Mouse (Mus musculus) liver, embryonic 13.5 days (tissue): ENCODE results near the gene Pcdh15. TPM values are rescaled to one million over a fixed set of nuclear protein-coding genes. Genes with fewer than 3 reads are reported as not detected.

Experiments used
- ATAC-seq: fragments of 200-750 bp; cut with Nextera tagmentation; 2 replicates; pipeline ENCODE4 v1.8.0; 2017; ENCODE audit warnings: low read depth, mild to moderate bottlenecking, moderate number of reproducible peaks, moderate library complexity
- DNase-seq: peaks from one replicate; pipeline ENCODE4 v3.0.0; 2022
- H3K27ac ChIP-seq: fragments of 300-500 bp; sonication (generic); 2 replicates; pipeline ENCODE4 v1.5.1; 2015; ENCODE audit warnings: moderate library complexity, mild to moderate bottlenecking, inconsistent platforms
- H3K27me3 ChIP-seq: fragments of 300-500 bp; sonication (generic); 2 replicates; pipeline ENCODE4 v1.6.1; 2015; ENCODE audit warnings: mild to moderate bottlenecking, inconsistent platforms
- H3K36me3 ChIP-seq: fragments of 300-500 bp; sonication (generic); 2 replicates; pipeline ENCODE4 v1.6.1; 2015; ENCODE audit warnings: mild to moderate bottlenecking, inconsistent platforms
- H3K4me1 ChIP-seq: fragments of 300-500 bp; sonication (generic); replicated peaks from 2 replicates; pipeline ENCODE4 v1.6.1; 2015; ENCODE audit warnings: inconsistent platforms
- H3K4me2 ChIP-seq: fragments of 300-500 bp; sonication (generic); 2 replicates; pipeline ENCODE4 v1.6.1; 2015; ENCODE audit warnings: inconsistent platforms, mild to moderate bottlenecking, moderate library complexity
- H3K4me3 ChIP-seq: fragments of 300-500 bp; sonication (generic); replicated peaks from 2 replicates; pipeline ENCODE4 v1.5.1; 2015; ENCODE audit warnings: mild to moderate bottlenecking, inconsistent platforms
- H3K9ac ChIP-seq: fragments of 300-500 bp; sonication (generic); 2 replicates; pipeline ENCODE4 v1.6.1; 2015; ENCODE audit warnings: mild to moderate bottlenecking, inconsistent platforms
- H3K9me3 ChIP-seq: fragments of 300-500 bp; sonication (generic); replicated peaks from 2 replicates; pipeline ENCODE4 v1.6.1; 2016; ENCODE audit warnings: inconsistent platforms
- WGBS: fragments of 180-500 bp; shearing (Covaris S2); methylation state at CpG from one replicate; pipeline ENCODE4 v1.1.7; 2015; ENCODE audit not compliant: insufficient replicate concordance; 5-methylcytosine and 5-hydroxymethylcytosine counted together
- polyA plus RNA-seq: library from polyadenylated mRNA; unstranded; fragments of >200 nt; fragmentation: Nextera tagmentation; extraction: Ambion mirVana; gene quantifications from 2 replicates; pipeline ENCODE4 v1.2.1, GENCODE M21; 2015

The Pcdh15 gene
- polyA plus RNA-seq, 1 experiment from 2014 or later: 0.13 TPM

GRCm38 (mm10) chr10:74625715-74626114 lies 1526.6 kb downstream of the Pcdh15 start:
- no peaks in the 10 kb centered on the region for H3K27me3 ChIP-seq
- H3K9ac ChIP-seq: no peak overlapping the region
- DNase-seq (no peak), ATAC-seq (no peak)
- no peaks in the 10 kb centered on the region for H3K4me1 ChIP-seq
- no peak overlapping the region for H3K27ac ChIP-seq
- no peaks in the 10 kb centered on the region for H3K9me3 ChIP-seq
- WGBS: 52% methylated on average over 4 of the region's 4 CpGs
- H3K4me2 ChIP-seq: no peak overlapping the region
- H3K36me3 ChIP-seq: no peaks in the 10 kb centered on the region
- H3K4me3 ChIP-seq: no peak overlapping the region

- H3K27ac ChIP-seq: no peak overlapping the region
- no peaks in the 10 kb centered on the region for H3K27me3 ChIP-seq
- no peak overlapping the region for H3K9ac ChIP-seq
- H3K4me2 ChIP-seq: no peak overlapping the region
- H3K4me3 ChIP-seq: no peak overlapping the region
- ATAC-seq (no peak), DNase-seq (no peak)
- H3K4me1 ChIP-seq: no peaks in the 10 kb centered on the region
- WGBS: 56% methylated on average over 10 of the region's 10 CpGs
- H3K9me3 ChIP-seq: no peaks in the 10 kb centered on the region
- no peaks in the 10 kb centered on the region for H3K36me3 ChIP-seq
These were observed 1527.5 kb downstream of the Pcdh15 start for GRCm38 (mm10) chr10:74626596-74626995.

DNA sequence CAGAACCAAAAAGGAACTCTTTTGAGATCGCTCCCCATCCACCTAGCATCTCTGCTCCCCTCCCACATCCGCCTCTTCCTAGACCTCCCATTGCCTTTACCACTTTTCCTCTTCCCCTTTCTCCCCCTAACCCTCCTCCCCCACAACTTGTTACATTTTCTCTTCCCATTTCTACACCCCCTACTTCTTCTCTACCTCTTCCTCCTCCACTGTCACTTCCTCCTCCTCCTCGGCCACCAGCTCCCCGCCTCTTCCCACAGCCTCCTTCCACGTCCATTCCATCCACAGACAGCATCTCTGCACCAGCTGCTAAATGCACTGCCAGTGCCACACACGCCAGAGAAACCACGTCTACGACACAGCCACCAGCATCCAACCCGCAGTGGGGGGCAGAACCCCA lies 1532.2 kb downstream of the Pcdh15 start:
- no peak overlapping the region for H3K27ac ChIP-seq
- H3K36me3 ChIP-seq: no peaks in the 10 kb centered on the region
- no peak overlapping the region for H3K4me2 ChIP-seq
- H3K27me3 ChIP-seq: no peaks in the 10 kb centered on the region
- no peak overlapping the region for H3K4me3 ChIP-seq
- ATAC-seq (no peak), DNase-seq (no peak)
- 50% methylated on average over 9 of the region's 9 CpGs for WGBS
- H3K9me3 ChIP-seq: no peaks in the 10 kb centered on the region
- H3K9ac ChIP-seq: no peak overlapping the region
- no peaks in the 10 kb centered on the region for H3K4me1 ChIP-seq

DNA sequence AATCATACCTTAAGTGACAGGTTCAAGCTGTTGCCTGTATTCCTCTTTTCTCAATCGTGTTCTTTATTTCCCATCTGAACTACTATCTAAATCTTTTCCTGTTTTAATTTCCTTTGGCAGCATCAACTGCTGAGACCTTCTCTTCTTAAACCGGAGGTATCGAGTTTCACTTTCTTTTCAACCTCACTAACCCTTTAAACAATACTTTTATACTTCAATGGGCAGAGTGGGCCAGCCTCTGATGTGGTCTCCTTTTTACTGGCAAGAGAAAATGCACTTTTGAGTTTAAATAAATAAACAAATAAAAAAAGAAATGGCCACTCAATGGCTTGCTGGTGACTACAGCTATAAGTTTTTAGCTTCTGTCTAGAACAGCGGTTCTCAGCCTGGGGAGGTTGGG lies 1537.9 kb downstream of the Pcdh15 start:
- Histone ChIP-seq H3K4me3 (no peak overlapping the region), H3K9me3 (no peaks in the 10 kb centered on the region), H3K27ac (no peak overlapping the region), H3K4me2 (no peak overlapping the region), H3K9ac (no peak overlapping the region), H3K36me3 (no peaks in the 10 kb centered on the region), H3K27me3 (no peaks in the 10 kb centered on the region), H3K4me1 (no peaks in the 10 kb centered on the region)
- no peak for DNase-seq
- 54% methylated on average over 4 of the region's 4 CpGs for whole genome bisulfite sequencing
- no peak for ATAC-seq

DNA sequence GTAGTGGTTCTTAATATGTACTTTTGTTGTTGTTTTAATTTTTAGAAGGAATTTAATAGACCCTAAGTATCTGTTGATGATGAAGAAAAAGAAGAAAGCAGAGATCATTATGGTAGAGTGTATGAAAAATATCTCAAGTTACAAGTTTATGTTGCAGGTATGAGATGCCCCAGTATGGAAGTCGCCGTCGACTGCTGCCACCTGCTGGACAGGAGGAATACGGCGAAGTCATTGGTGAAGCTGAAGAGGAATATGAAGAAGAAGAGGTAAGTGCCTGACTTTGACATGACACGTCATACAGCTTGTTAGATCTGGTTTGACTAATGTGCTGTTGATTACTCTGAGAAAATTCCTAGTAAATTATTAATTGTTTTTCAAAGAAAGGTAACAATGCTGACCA lies 1543.0 kb downstream of the Pcdh15 start:
- H3K9ac ChIP-seq: no peak overlapping the region
- ATAC-seq (no peak), DNase-seq (no peak)
- no peaks in the 10 kb centered on the region for H3K27me3 ChIP-seq
- 44% methylated on average over 6 of the region's 6 CpGs for WGBS
- no peaks in the 10 kb centered on the region for H3K36me3 ChIP-seq
- no peak overlapping the region for H3K4me2 ChIP-seq
- H3K4me1 ChIP-seq: no peaks in the 10 kb centered on the region
- no peak overlapping the region for H3K27ac ChIP-seq
- no peak overlapping the region for H3K4me3 ChIP-seq
- no peaks in the 10 kb centered on the region for H3K9me3 ChIP-seq

DNA sequence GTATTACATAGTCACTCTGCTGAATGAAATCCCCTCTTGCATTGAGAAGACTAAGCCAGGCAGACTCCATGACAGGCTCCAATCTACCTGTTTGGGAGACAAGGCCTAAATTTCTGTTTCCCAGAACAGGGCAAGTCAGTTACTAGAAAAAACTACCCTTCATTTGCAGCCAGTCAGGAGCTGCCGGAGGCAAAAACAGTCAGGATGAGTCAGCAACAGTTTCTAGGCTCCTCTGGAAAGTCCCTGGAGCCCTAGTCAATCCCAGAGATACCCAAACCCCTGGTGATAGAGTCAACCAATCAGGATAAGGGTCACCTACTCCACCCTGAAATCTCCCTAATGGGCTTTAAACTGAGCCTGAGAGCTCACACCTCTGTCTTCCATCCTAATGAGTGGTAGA lies 1564.0 kb downstream of the Pcdh15 start:
- WGBS: 44% methylated on average over 1 of the region's 1 CpGs
- no peak for ATAC-seq

GRCm38 (mm10) chr10:74680016-74680491 lies 1580.9 kb downstream of the Pcdh15 start:
- H3K4me3 ChIP-seq: no peak overlapping the region
- 59% methylated on average over 4 of the region's 4 CpGs for WGBS
- H3K36me3 ChIP-seq: no peaks in the 10 kb centered on the region
- no peak overlapping the region for H3K4me2 ChIP-seq
- no peaks in the 10 kb centered on the region for H3K4me1 ChIP-seq
- no peaks in the 10 kb centered on the region for H3K27me3 ChIP-seq
- DNase-seq (no peak), ATAC-seq (no peak)
- no peak overlapping the region for H3K27ac ChIP-seq
- H3K9ac ChIP-seq: no peak overlapping the region
- H3K9me3 ChIP-seq: 0 out of 2 replicates have a peak, but pooled peaks cover 5% of the 10 kb centered on the region

More for the DNA sequence above, 1564.0 kb downstream of the Pcdh15 start:
- no peaks in the 10 kb centered on the region for H3K9me3 ChIP-seq
- no peaks in the 10 kb centered on the region for H3K36me3 ChIP-seq
- no peak overlapping the region for H3K4me3 ChIP-seq
- no peaks in the 10 kb centered on the region for H3K27me3 ChIP-seq
- H3K4me1 ChIP-seq: no peaks in the 10 kb centered on the region
- H3K9ac ChIP-seq: no peak overlapping the region
- no peak overlapping the region for H3K27ac ChIP-seq
- H3K4me2 ChIP-seq: no peak overlapping the region
- no peak for DNase-seq

- Histone ChIP-seq H3K9ac (no peak overlapping the region), H3K36me3 (no peaks in the 10 kb centered on the region), H3K27me3 (no peaks in the 10 kb centered on the region), H3K4me1 (no peaks in the 10 kb centered on the region), H3K27ac (no peak overlapping the region), H3K9me3 (0 out of 2 replicates have a peak, but pooled peaks cover 3% of the 10 kb centered on the region), H3K4me2 (no peak overlapping the region), H3K4me3 (no peak overlapping the region)
- WGBS: 33% methylated on average over 1 of the region's 1 CpGs
- ATAC-seq (no peak), DNase-seq (no peak)
These were observed 1581.4 kb downstream of the Pcdh15 start for GRCm38 (mm10) chr10:74680559-74680958.
